Mouse (Mus musculus) midbrain, embryonic 13.5 days (tissue): ENCODE measurements around the gene Atf6b. TPM values are rescaled to one million over a fixed set of nuclear protein-coding genes. Genes with fewer than 3 reads are reported as not detected.

ENCODE experiments used
- ATAC-seq: fragments of 200-750 bp; cut with Nextera tagmentation; 2 replicates; pipeline ENCODE4 v1.8.0; 2017; ENCODE audit warnings: mild to moderate bottlenecking, moderate TSS enrichment, moderate library complexity
- H3K27ac ChIP-seq: fragments of 300-500 bp; sonication (generic); 2 replicates; pipeline ENCODE4 v1.5.1; 2015; ENCODE audit warnings: inconsistent platforms, mild to moderate bottlenecking, moderate library complexity
- H3K27me3 ChIP-seq: fragments of 300-500 bp; sonication (generic); 2 replicates; pipeline ENCODE4 v1.6.1; 2015; ENCODE audit warnings: mild to moderate bottlenecking, inconsistent platforms
- H3K36me3 ChIP-seq: fragments of 300-500 bp; sonication (generic); 2 replicates; pipeline ENCODE4 v1.6.1; 2015; ENCODE audit warnings: mild to moderate bottlenecking, inconsistent platforms
- H3K4me1 ChIP-seq: fragments of 300-500 bp; sonication (generic); replicated peaks from 2 replicates; pipeline ENCODE4 v1.6.1; 2015; ENCODE audit warnings: inconsistent platforms
- H3K4me2 ChIP-seq: fragments of 300-500 bp; sonication (generic); replicated peaks from 2 replicates; pipeline ENCODE4 v1.6.1; 2015; ENCODE audit warnings: moderate library complexity, mild to moderate bottlenecking, inconsistent platforms
- H3K4me3 ChIP-seq: fragments of 300-500 bp; sonication (generic); replicated peaks from 2 replicates; pipeline ENCODE4 v1.5.1; 2015; ENCODE audit warnings: mild to moderate bottlenecking, inconsistent platforms
- H3K9ac ChIP-seq: fragments of 300-500 bp; sonication (generic); replicated peaks from 2 replicates; pipeline ENCODE4 v1.6.1; 2015; ENCODE audit warnings: mild to moderate bottlenecking, inconsistent platforms
- H3K9me3 ChIP-seq: fragments of 300-500 bp; sonication (generic); 2 replicates; pipeline ENCODE4 v1.6.1; 2016; ENCODE audit warnings: mild to moderate bottlenecking, inconsistent platforms
- WGBS: fragments of 180-500 bp; shearing (Covaris S2); methylation state at CpG from one replicate; pipeline ENCODE4 v1.1.7; 2015; 5-methylcytosine and 5-hydroxymethylcytosine counted together
- polyA plus RNA-seq: library from polyadenylated mRNA; unstranded; fragments of >200 nt; fragmentation: Nextera tagmentation; extraction: Ambion mirVana; gene quantifications from 2 replicates; pipeline ENCODE4 v1.2.1, GENCODE M21; 2015

Gene Atf6b
- polyA plus RNA-seq, 1 experiment from 2014 or later: 122 TPM

DNA sequence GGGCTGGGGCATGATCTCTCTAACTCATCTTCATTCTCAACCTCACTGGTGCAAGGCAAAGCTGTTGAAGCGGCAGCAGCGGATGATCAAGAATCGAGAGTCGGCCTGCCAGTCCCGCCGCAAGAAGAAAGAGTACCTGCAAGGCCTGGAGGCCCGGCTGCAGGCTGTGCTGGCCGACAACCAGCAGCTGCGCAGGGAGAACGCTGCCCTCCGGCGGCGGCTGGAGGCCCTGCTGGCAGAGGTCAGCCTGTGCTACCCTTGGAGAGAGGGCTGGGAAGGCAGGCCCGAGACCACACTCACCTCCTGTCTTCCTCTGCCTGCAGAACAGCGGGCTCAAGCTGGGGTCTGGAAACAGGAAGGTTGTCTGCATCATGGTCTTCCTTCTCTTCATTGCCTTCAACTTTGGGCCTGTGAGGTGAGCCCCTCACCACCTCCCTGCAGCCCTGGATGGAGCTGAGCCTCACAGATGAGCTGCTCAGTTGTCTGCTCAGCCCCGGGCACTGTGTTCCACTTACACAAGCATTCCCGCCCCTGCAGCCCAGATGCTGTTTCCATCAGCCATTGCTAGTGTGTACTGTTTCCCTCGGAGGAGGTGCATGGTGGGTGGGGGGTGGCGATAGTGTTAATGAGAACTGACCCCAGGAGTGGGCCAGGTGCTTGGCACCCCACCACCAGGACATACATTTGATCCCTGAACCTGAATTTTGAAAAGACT lies 4.7 kb downstream of the Atf6b start:
- WGBS: 43% methylated on average over 19 of the region's 19 CpGs

DNA sequence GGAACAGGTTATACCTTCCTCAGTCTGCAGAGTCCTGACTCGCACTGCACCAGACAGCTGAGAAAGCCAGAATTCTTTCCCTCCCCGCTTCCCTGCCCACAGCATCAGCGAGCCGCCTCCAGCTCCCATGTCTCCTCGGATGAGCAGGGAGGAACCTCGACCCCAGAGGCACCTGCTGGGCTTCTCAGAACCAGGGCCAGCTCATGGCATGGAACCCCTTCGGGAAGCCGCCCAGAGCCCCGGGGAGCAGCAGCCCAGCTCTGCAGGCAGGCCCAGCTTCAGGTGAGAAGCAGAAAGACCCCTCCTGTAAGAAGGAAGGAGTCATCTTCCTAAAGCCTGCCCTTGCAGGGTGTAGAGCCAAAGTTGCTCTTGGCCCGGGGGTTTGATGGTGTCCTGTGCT lies 5.6 kb downstream of the Atf6b start:
- Histone ChIP-seq H3K27me3 (no peaks in the 10 kb centered on the region), H3K4me3 (no peak overlapping the region), H3K36me3 (peaks cover 61% of the 10 kb centered on the region), H3K9me3 (no peaks in the 10 kb centered on the region), H3K9ac (no peak overlapping the region), H3K4me2 (no peak overlapping the region), H3K27ac (no peak overlapping the region), H3K4me1 (peaks cover 12% of the 10 kb centered on the region)
- no peak for ATAC-seq
- WGBS: 91% methylated on average over 10 of the region's 10 CpGs

More for the DNA sequence above, 4.7 kb downstream of the Atf6b start:
- no peak overlapping the region for H3K4me2 ChIP-seq
- no peak for ATAC-seq
- H3K27ac ChIP-seq: no peak overlapping the region
- H3K27me3 ChIP-seq: no peaks in the 10 kb centered on the region
- H3K4me3 ChIP-seq: no peak overlapping the region
- no peak overlapping the region for H3K9ac ChIP-seq
- peaks cover 13% of the 10 kb centered on the region for H3K4me1 ChIP-seq
- H3K9me3 ChIP-seq: no peaks in the 10 kb centered on the region
- H3K36me3 ChIP-seq: peaks cover 61% of the 10 kb centered on the region

GRCm38 (mm10) chr17:34652985-34653384 lies 6.0 kb downstream of the Atf6b start:
- Histone ChIP-seq H3K9ac (no peak overlapping the region), H3K27me3 (no peaks in the 10 kb centered on the region), H3K4me3 (no peak overlapping the region), H3K27ac (no peak overlapping the region), H3K4me2 (no peak overlapping the region), H3K9me3 (no peaks in the 10 kb centered on the region), H3K4me1 (peaks cover 7% of the 10 kb centered on the region), H3K36me3 (peaks cover 61% of the 10 kb centered on the region)
- no peak for ATAC-seq
- 94% methylated on average over 8 of the region's 8 CpGs for WGBS

GRCm38 (mm10) chr17:34653746-34654285 lies 6.9 kb downstream of the Atf6b start:
- ATAC-seq: no peak
- Histone ChIP-seq H3K4me2 (no peak overlapping the region), H3K27ac (no peak overlapping the region), H3K9ac (no peak overlapping the region), H3K4me3 (no peak overlapping the region), H3K4me1 (no peaks in the 10 kb centered on the region; the same call in 1 of the 2 replicates), H3K36me3 (peaks cover 61% of the 10 kb centered on the region), H3K27me3 (no peaks in the 10 kb centered on the region), H3K9me3 (no peaks in the 10 kb centered on the region)
- WGBS: 66% methylated on average over 9 of the region's 9 CpGs

GRCm38 (mm10) chr17:34654392-34654791 lies 7.4 kb downstream of the Atf6b start:
- WGBS: 96% methylated on average over 13 of the region's 13 CpGs
- peaks cover 5% of the 10 kb centered on the region for H3K27me3 ChIP-seq
- no peak overlapping the region for H3K9ac ChIP-seq
- ATAC-seq: no peak
- no peak overlapping the region for H3K4me2 ChIP-seq
- no peaks in the 10 kb centered on the region for H3K9me3 ChIP-seq
- no peak overlapping the region for H3K4me3 ChIP-seq
- no peaks in the 10 kb centered on the region; the same call in 1 of the 2 replicates for H3K4me1 ChIP-seq
- H3K36me3 ChIP-seq: peaks cover 56% of the 10 kb centered on the region
- H3K27ac ChIP-seq: no peak overlapping the region

DNA sequence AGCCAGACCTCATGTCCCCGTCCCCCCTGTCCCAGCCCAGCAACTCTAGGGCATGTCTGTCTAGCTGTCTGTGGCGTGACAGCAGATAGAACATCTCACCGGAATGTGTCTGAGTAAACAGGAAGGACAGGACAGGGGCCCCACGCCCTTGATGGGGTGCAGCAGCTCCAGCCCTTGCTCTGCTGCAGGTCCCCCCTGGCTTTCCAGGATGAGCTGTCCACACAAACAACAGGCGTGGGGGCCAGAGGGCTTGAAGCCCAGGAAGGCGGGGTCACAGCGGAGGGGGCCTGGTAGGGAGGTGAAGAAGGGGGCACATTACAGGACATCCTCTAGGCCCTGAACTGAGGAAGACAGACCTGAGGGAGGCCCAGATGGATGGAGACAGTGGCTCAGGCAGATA lies 8.2 kb downstream of the Atf6b start:
- H3K4me3 ChIP-seq: no peak overlapping the region

GRCm38 (mm10) chr17:34655581-34655991 lies 8.6 kb downstream of the Atf6b start:
- H3K4me1 ChIP-seq: no peaks in the 10 kb centered on the region; the same call in 1 of the 2 replicates
- peaks cover 44% of the 10 kb centered on the region for H3K36me3 ChIP-seq
- H3K27ac ChIP-seq: peak overlapping the region; percentile 4; the same call in 1 of the 2 replicates
- H3K4me2 ChIP-seq: no peak overlapping the region
- no peak overlapping the region for H3K9ac ChIP-seq
- H3K27me3 ChIP-seq: peaks cover 17% of the 10 kb centered on the region
- WGBS: 73% methylated on average over 4 of the region's 4 CpGs
- H3K4me3 ChIP-seq: no peak overlapping the region
- peak; percentile 18; the same call in 1 of the 2 replicates for ATAC-seq
- no peaks in the 10 kb centered on the region for H3K9me3 ChIP-seq

More for the DNA sequence above, 8.2 kb downstream of the Atf6b start:
- Histone ChIP-seq H3K9me3 (no peaks in the 10 kb centered on the region), H3K4me2 (no peak overlapping the region), H3K27ac (peak overlapping the region; percentile 4; the same call in 1 of the 2 replicates), H3K9ac (no peak overlapping the region), H3K4me1 (no peaks in the 10 kb centered on the region; the same call in 1 of the 2 replicates), H3K27me3 (peaks cover 12% of the 10 kb centered on the region), H3K36me3 (peaks cover 49% of the 10 kb centered on the region)
- WGBS: 84% methylated on average over 7 of the region's 7 CpGs
- ATAC-seq: peak; percentile 2; the same call in 1 of the 2 replicates

GRCm38 (mm10) chr17:34656666-34657065 lies 9.7 kb downstream of the Atf6b start:
- Histone ChIP-seq H3K4me3 (no peak overlapping the region), H3K27me3 (peaks cover 27% of the 10 kb centered on the region), H3K4me2 (no peak overlapping the region), H3K4me1 (peaks cover 6% of the 10 kb centered on the region), H3K36me3 (peaks cover 34% of the 10 kb centered on the region), H3K9me3 (no peaks in the 10 kb centered on the region), H3K27ac (no peak overlapping the region), H3K9ac (0 out of 2 replicates have a peak overlapping the region, but pooled peaks have one; percentile 1)
- 38% methylated on average over 8 of the region's 8 CpGs for WGBS
- ATAC-seq: no peak

DNA sequence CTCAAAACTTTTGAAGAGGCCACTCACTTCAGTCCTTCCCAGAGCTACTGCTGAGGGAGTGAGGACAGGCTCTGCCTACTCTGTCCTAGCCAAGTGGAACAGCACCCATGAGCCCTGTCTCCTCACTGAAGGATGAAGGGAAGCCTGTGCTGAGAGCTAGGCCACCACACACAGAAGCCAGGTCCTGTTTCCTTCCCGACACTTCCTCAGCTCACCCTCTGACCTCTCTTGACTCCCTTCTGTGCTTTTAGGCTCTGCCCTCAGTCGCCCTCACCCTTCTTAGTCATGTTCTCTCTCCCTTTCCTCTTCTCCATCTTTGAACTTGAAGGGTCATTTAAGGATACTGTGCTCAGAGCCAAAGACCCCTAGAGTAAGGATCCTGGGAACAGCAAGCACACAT lies 10.3 kb downstream of the Atf6b start:
- Histone ChIP-seq H3K4me3 (no peak overlapping the region), H3K36me3 (peaks cover 28% of the 10 kb centered on the region), H3K4me1 (peaks cover 6% of the 10 kb centered on the region), H3K27me3 (peaks cover 27% of the 10 kb centered on the region), H3K9me3 (no peaks in the 10 kb centered on the region), H3K9ac (no peak overlapping the region), H3K4me2 (no peak overlapping the region), H3K27ac (no peak overlapping the region)
- ATAC-seq: no peak
- WGBS: 40% methylated on average over 2 of the region's 2 CpGs

DNA sequence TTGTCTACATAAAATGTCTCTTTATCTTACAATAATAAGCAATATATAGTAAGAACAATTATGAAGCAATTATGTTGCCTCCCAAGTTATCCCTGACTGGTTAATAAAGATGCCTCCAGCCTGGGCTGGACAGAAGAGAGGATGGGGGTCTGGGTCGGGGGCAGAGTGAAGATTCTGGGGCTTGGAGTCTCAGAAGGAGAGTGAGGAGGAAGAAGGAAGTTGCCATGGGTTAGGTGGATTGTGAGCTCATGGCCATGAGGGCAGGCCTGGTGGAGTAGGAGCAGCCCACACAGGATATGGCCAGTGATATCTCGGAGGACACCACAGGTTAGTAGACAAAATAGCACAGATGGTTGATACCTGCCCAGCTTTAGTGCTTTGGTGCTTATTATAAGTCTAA lies 11.2 kb downstream of the Atf6b start:
- Histone ChIP-seq H3K9me3 (no peaks in the 10 kb centered on the region), H3K4me2 (no peak overlapping the region), H3K27me3 (peaks cover 36% of the 10 kb centered on the region), H3K4me3 (no peak overlapping the region), H3K27ac (no peak overlapping the region), H3K4me1 (peaks cover 6% of the 10 kb centered on the region), H3K9ac (no peak overlapping the region), H3K36me3 (peaks cover 19% of the 10 kb centered on the region)
- ATAC-seq: no peak
- 90% methylated on average over 2 of the region's 2 CpGs for WGBS

DNA sequence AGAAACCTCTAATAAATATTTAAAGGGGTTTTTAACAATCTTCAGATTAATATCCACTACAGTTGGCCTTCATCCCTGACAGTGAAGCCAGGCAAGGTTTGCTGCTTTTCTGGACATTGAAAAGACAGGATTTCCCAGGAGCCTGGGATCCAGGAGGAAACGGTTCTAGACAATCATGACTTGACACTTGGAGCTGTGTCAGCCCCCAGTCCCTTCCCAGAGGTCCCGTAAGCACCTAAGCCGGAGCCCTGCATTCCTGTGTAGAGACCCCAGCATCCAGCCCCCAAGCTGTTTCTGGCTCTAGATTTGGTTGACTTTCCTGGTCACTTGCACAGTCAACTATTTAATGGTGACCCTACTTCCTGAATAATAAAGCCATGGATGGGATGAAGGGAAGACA lies 11.6 kb downstream of the Atf6b start:
- H3K4me3 ChIP-seq: no peak overlapping the region
- 84% methylated on average over 3 of the region's 3 CpGs for WGBS
- peaks cover 6% of the 10 kb centered on the region for H3K4me1 ChIP-seq
- no peak for ATAC-seq
- no peak overlapping the region for H3K9ac ChIP-seq
- H3K36me3 ChIP-seq: peaks cover 14% of the 10 kb centered on the region
- peaks cover 40% of the 10 kb centered on the region for H3K27me3 ChIP-seq
- no peak overlapping the region for H3K27ac ChIP-seq
- no peak overlapping the region for H3K4me2 ChIP-seq
- no peaks in the 10 kb centered on the region for H3K9me3 ChIP-seq

DNA sequence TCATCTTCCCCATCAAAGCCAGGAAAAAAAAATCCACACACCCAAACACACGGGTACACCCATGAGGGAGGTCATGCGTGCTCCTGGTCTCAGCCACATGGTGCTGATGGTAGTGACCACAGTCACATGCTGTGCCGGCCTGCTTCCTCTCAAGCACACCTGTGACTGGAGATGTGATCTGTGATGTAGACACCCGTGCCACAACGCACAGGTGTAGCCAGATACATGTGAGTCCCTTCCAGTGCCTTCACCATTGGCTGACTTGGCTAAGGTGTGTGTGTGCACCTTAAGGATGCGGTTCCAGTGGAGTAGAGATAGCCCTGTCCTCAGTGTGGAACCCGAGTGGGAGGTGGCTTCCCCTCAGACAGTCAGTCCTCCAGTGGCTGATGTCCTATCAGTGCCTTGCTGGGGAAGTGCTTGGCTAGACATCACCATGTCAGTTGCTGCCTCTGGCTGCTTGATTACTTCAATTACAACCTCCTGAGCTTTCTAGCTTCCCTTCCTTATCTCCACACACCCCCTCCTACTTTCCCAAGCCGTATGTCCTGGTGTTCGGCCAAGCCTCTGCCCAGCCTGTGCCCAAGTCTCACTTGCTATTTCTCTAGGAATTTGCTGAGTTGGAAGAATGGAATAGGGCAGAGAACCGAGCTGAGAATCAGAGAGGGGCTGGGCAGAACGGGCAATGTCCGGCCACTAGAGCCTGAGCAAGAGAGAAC lies 12.4 kb downstream of the Atf6b start:
- 70% methylated on average over 12 of the region's 12 CpGs for WGBS
- peaks cover 9% of the 10 kb centered on the region for H3K36me3 ChIP-seq
- H3K4me2 ChIP-seq: no peak overlapping the region
- ATAC-seq: no peak
- no peak overlapping the region for H3K9ac ChIP-seq
- peaks cover 6% of the 10 kb centered on the region for H3K4me1 ChIP-seq
- no peak overlapping the region for H3K4me3 ChIP-seq
- H3K27me3 ChIP-seq: peaks cover 41% of the 10 kb centered on the region
- no peak overlapping the region for H3K27ac ChIP-seq
- no peaks in the 10 kb centered on the region for H3K9me3 ChIP-seq
